Mouse (Mus musculus): Measurements from ENCODE around the gene Snapc1. TPM values are rescaled to one million over a fixed set of nuclear protein-coding genes. Genes with fewer than 3 reads are reported as not detected.

Snapc1 gene
- total and polyA plus RNA-seq, 2 experiments from 2014 or later, result 13.4 to 23.4 TPM

GRCm38 (mm10) chr12:73998128-73998456, 33.8 kb downstream of the Snapc1 start:
- 29% methylated on average over 5 of the region's 5 CpGs for WGBS
- Histone ChIP-seq H3K27ac (ENCODE audit: low read depth, low read length) (peak overlapping the region; percentile 85), H3K27me3 (ENCODE audit: insufficient read depth, low read length) (no peaks in the 10 kb centered on the region), H3K9ac (replicated peaks; ENCODE audit: low read length, poor library complexity, severe bottlenecking) (peak overlapping the region; percentile 84), H3K9me3 (ENCODE audit: low read length) (no peaks in the 10 kb centered on the region), H3K36me3 (ENCODE audit: insufficient read depth, low read length) (no peaks in the 10 kb centered on the region), H3K4me1 (ENCODE audit: insufficient read depth, low read length) (peaks cover 7% of the 10 kb centered on the region; the same call in 1 of the 2 replicates), H3K4me3 (ENCODE audit: low read depth, low read length) (peak overlapping the region; percentile 64), H3K4me2 (ENCODE audit: low read depth, low read length, poor library complexity, severe bottlenecking) (peak overlapping the region; percentile 74)
- peak; percentile 0; the same call in 1 of the 2 replicates for TF ChIP-seq CTCF (IDR thresholded peaks at IDR 0.05)
- peak; percentile 12 for DNase-seq (ENCODE audit: low spot score)
- ATAC-seq (ENCODE audit: low FRiP score), result peak; percentile 52; the same call in 1 of the 2 replicates

DNA sequence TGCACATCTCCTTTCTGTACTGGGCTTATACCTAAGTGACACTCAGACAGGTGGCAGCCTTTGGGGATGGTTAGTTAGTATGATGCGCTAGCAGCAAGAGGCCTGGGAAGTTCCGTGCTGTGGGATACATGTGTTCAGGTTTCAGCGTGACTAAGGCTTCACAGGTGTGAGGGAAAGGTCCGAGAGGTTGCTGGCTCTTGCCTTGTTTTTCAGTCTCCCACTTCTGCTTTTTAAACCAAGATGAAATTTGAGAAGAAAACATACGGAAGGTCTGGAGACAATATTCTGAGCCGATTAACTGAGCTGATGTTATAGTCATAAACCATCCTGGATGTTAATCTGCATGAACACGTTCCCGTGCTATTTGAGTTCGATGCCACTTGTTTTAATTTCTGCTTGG, 38.2 kb downstream of the Snapc1 start:
- DNase-seq (ENCODE audit: low spot score) (no peak), ATAC-seq (ENCODE audit: low FRiP score) (no peak)
- H3K27ac ChIP-seq (ENCODE audit: low read depth, low read length), result no peak overlapping the region
- H3K4me2 ChIP-seq (ENCODE audit: low read depth, low read length, poor library complexity, severe bottlenecking), result no peak overlapping the region
- TF ChIP-seq CTCF (IDR thresholded peaks at IDR 0.05), result no peak
- no peaks in the 10 kb centered on the region for H3K9me3 ChIP-seq (ENCODE audit: low read length)
- no peaks in the 10 kb centered on the region for H3K36me3 ChIP-seq (ENCODE audit: insufficient read depth, low read length)
- WGBS, result 94% methylated on average over 9 of the region's 9 CpGs
- no peak overlapping the region for H3K4me3 ChIP-seq (ENCODE audit: low read depth, low read length)
- no peaks in the 10 kb centered on the region for H3K27me3 ChIP-seq (ENCODE audit: insufficient read depth, low read length)
- no peak overlapping the region for H3K9ac ChIP-seq (replicated peaks; ENCODE audit: low read length, poor library complexity, severe bottlenecking)
- no peaks in the 10 kb centered on the region; the same call in 1 of the 2 replicates for H3K4me1 ChIP-seq (ENCODE audit: insufficient read depth, low read length)

DNA sequence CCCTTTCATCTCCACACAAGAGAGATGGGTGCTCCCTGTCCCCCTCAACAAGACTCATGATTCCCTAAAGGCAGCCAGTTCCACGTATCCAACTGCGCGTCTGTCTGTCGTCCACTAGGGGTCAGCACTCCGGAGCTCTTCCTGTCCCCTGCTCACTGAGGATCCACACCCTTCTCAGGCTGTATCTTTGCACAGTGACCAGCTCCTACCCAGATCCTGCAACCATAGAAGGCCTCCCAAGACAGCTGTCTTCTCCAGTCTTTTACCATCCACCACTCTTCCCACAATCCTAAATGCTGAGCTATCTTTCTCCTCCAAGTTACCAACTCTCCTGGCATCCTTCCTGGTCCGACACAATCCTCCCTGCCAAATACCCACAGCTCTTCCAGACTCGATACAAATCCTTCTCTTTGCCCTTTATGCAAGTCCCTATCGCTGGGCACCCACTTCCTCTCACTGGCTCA, 45.2 kb downstream of the Snapc1 start:
- no peak overlapping the region for H3K4me3 ChIP-seq (ENCODE audit: low read depth, low read length)
- 24% methylated on average over 8 of the region's 8 CpGs for WGBS
- H3K4me2 ChIP-seq (ENCODE audit: low read depth, low read length, poor library complexity, severe bottlenecking), result no peak overlapping the region
- H3K27ac ChIP-seq (ENCODE audit: low read depth, low read length), result no peak overlapping the region
- no peaks in the 10 kb centered on the region for H3K9me3 ChIP-seq (ENCODE audit: low read length)
- H3K9ac ChIP-seq (replicated peaks; ENCODE audit: low read length, poor library complexity, severe bottlenecking), result no peak overlapping the region
- TF ChIP-seq CTCF (IDR thresholded peaks at IDR 0.05), result peak; percentile 79
- DNase-seq (ENCODE audit: low spot score) (peak; percentile 48), ATAC-seq (ENCODE audit: low FRiP score) (no peak)
- H3K36me3 ChIP-seq (ENCODE audit: insufficient read depth, low read length), result no peaks in the 10 kb centered on the region
- H3K4me1 ChIP-seq (ENCODE audit: insufficient read depth, low read length), result no peaks in the 10 kb centered on the region
- H3K27me3 ChIP-seq (ENCODE audit: insufficient read depth, low read length), result no peaks in the 10 kb centered on the region

GRCm38 (mm10) chr12:74013739-74014138, 49.5 kb downstream of the Snapc1 start:
- TF ChIP-seq CTCF (IDR thresholded peaks at IDR 0.05), result peak; percentile 97
- H3K4me2 ChIP-seq (ENCODE audit: low read depth, low read length, poor library complexity, severe bottlenecking), result no peak overlapping the region
- 1% methylated on average over 6 of the region's 6 CpGs for WGBS

GRCm38 (mm10) chr12:74014739-74015270, 50.5 kb downstream of the Snapc1 start:
- no peak overlapping the region for H3K27ac ChIP-seq (ENCODE audit: low read depth, low read length)
- H3K4me3 ChIP-seq (ENCODE audit: low read depth, low read length), result no peak overlapping the region
- peak; percentile 56 for TF ChIP-seq CTCF (IDR thresholded peaks at IDR 0.05)
- 67% methylated on average over 7 of the region's 7 CpGs for WGBS
- no peaks in the 10 kb centered on the region; the same call in 1 of the 2 replicates for H3K36me3 ChIP-seq (ENCODE audit: insufficient read depth, low read length)
- H3K4me1 ChIP-seq (ENCODE audit: insufficient read depth, low read length), result no peaks in the 10 kb centered on the region
- DNase-seq (ENCODE audit: low spot score) (no peak), ATAC-seq (ENCODE audit: low FRiP score) (no peak)
- H3K9me3 ChIP-seq (ENCODE audit: low read length), result no peaks in the 10 kb centered on the region
- no peak overlapping the region for H3K4me2 ChIP-seq (ENCODE audit: low read depth, low read length, poor library complexity, severe bottlenecking)
- H3K27me3 ChIP-seq (ENCODE audit: insufficient read depth, low read length), result no peaks in the 10 kb centered on the region
- H3K9ac ChIP-seq (replicated peaks; ENCODE audit: low read length, poor library complexity, severe bottlenecking), result no peak overlapping the region

More at GRCm38 (mm10) chr12:74013739-74014138, 49.5 kb downstream of the Snapc1 start:
- no peaks in the 10 kb centered on the region for H3K4me1 ChIP-seq (ENCODE audit: insufficient read depth, low read length)
- H3K27me3 ChIP-seq (ENCODE audit: insufficient read depth, low read length), result no peaks in the 10 kb centered on the region
- peak; percentile 68; the same call in 1 of the 2 replicates for ATAC-seq (ENCODE audit: low FRiP score)
- no peaks in the 10 kb centered on the region; the same call in 1 of the 2 replicates for H3K36me3 ChIP-seq (ENCODE audit: insufficient read depth, low read length)
- H3K27ac ChIP-seq (ENCODE audit: low read depth, low read length), result no peak overlapping the region
- no peak overlapping the region for H3K9ac ChIP-seq (replicated peaks; ENCODE audit: low read length, poor library complexity, severe bottlenecking)
- no peaks in the 10 kb centered on the region for H3K9me3 ChIP-seq (ENCODE audit: low read length)
- H3K4me3 ChIP-seq (ENCODE audit: low read depth, low read length), result no peak overlapping the region
- DNase-seq (ENCODE audit: low spot score), result peak; percentile 81

GRCm38 (mm10) chr12:74015491-74015890, 51.2 kb downstream of the Snapc1 start:
- no peak for TF ChIP-seq CTCF (IDR thresholded peaks at IDR 0.05)
- DNase-seq (ENCODE audit: low spot score) (no peak), ATAC-seq (ENCODE audit: low FRiP score) (no peak)
- Histone ChIP-seq H3K4me1 (ENCODE audit: insufficient read depth, low read length) (no peaks in the 10 kb centered on the region), H3K27ac (ENCODE audit: low read depth, low read length) (no peak overlapping the region), H3K36me3 (ENCODE audit: insufficient read depth, low read length) (no peaks in the 10 kb centered on the region; the same call in 1 of the 2 replicates), H3K27me3 (ENCODE audit: insufficient read depth, low read length) (no peaks in the 10 kb centered on the region), H3K9ac (replicated peaks; ENCODE audit: low read length, poor library complexity, severe bottlenecking) (no peak overlapping the region), H3K9me3 (ENCODE audit: low read length) (no peaks in the 10 kb centered on the region), H3K4me2 (ENCODE audit: low read depth, low read length, poor library complexity, severe bottlenecking) (no peak overlapping the region), H3K4me3 (ENCODE audit: low read depth, low read length) (no peak overlapping the region)
- WGBS, result 76% methylated on average over 5 of the region's 5 CpGs

Measured in midbrain, postnatal 0 days (tissue).